Mouse (Mus musculus) kidney, postnatal 14 days (tissue): ENCODE data around the gene Babam2.
A peak's percentile ranks its signal among the peaks of the same experiment; 100 is the strongest.

Source experiments
- DNase-seq: peaks from one replicate; pipeline ENCODE4 v3.0.0; 2022; ENCODE audit warnings: mixed read lengths

The Babam2 gene

GRCm38 (mm10) chr5:32089481-32089880, 392.0 kb downstream of the Babam2 start:
- DNase-seq = no peak

GRCm38 (mm10) chr5:32092281-32092680, 394.8 kb downstream of the Babam2 start:
- DNase-seq = no peak

GRCm38 (mm10) chr5:32098691-32099090, 401.2 kb downstream of the Babam2 start:
- no peak for DNase-seq

GRCm38 (mm10) chr5:32102484-32102883, 405.0 kb downstream of the Babam2 start:
- peak; percentile 66 for DNase-seq

- peak; percentile 27 for DNase-seq
Measured at GRCm38 (mm10) chr5:32102971-32103431, 405.5 kb downstream of the Babam2 start.

- DNase-seq = no peak
Measured at GRCm38 (mm10) chr5:32103545-32103944, 406.1 kb downstream of the Babam2 start.

- no peak for DNase-seq
Measured at GRCm38 (mm10) chr5:32104119-32104990, 406.9 kb downstream of the Babam2 start.

GRCm38 (mm10) chr5:32106473-32107140, 409.1 kb downstream of the Babam2 start:
- no peak for DNase-seq

GRCm38 (mm10) chr5:32110651-32111050, 413.2 kb downstream of the Babam2 start:
- DNase-seq = no peak

- no peak for DNase-seq
Measured at GRCm38 (mm10) chr5:32112206-32112916, 414.9 kb downstream of the Babam2 start.

- no peak for DNase-seq
Measured at GRCm38 (mm10) chr5:32120901-32121376, 423.5 kb downstream of the Babam2 start.

- DNase-seq = no peak
Measured at GRCm38 (mm10) chr5:32121936-32122335, 424.5 kb downstream of the Babam2 start.

GRCm38 (mm10) chr5:32122363-32122762, 424.9 kb downstream of the Babam2 start:
- DNase-seq = no peak

- no peak for DNase-seq
Measured at GRCm38 (mm10) chr5:32124957-32125356, 427.5 kb downstream of the Babam2 start.

GRCm38 (mm10) chr5:32127226-32127625, 429.7 kb downstream of the Babam2 start:
- DNase-seq = no peak

GRCm38 (mm10) chr5:32127927-32128326, 430.4 kb downstream of the Babam2 start:
- DNase-seq = no peak

- peak; percentile 77 for DNase-seq
Measured at GRCm38 (mm10) chr5:32132971-32133501, 435.6 kb downstream of the Babam2 start.

- peak; percentile 83 for DNase-seq
Measured at GRCm38 (mm10) chr5:32133549-32134004, 436.1 kb downstream of the Babam2 start.

- DNase-seq = peak; percentile 58
Measured at GRCm38 (mm10) chr5:32134051-32134732, 436.7 kb downstream of the Babam2 start.
